Comparison of ENCODE assay signal across 17 mouse cellular contexts in the genomic region with DNA sequence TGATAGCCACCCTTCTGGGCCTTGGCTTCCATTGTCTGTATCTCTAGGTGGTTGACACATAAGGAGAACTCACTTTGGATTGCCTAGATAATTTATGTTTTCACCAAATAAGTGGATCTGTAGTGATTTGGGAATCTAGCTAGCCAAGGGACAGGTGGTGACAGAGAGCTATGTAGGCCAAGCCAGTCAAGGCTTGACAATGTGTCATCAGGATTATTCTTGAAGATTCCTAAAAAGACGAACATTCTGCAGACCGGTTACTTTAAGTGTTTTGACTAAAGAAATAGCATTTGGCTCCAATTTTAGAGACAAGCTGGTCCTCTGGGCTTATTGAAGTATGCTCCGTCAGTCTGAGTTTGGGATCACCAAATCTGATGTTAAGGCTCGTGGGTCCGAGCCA.
"Had no signal": no experiment of that assay in that cellular context is flagged by ENCODE, and none has a peak within 500 bp of the region (broad histone marks: within the 10 kb centered on the region; RNA-seq: fewer than 3 reads in every experiment).

No protein-coding gene starts in this region.

- H3K27me3 ChIP-seq: midbrain, embryonic 12.5 days; midbrain, embryonic 15.5 days; neural tube, embryonic 13.5 days; neural tube, embryonic 15.5 days had no signal

- H3K4me3 ChIP-seq: midbrain, embryonic 12.5 days; midbrain, embryonic 15.5 days; myocyte; neural tube, embryonic 13.5 days; neural tube, embryonic 15.5 days had no signal

- ATAC-seq: midbrain, embryonic 15.5 days had no signal

- H3K9me3 ChIP-seq: midbrain, embryonic 12.5 days; midbrain, embryonic 15.5 days; neural tube, embryonic 13.5 days; neural tube, embryonic 15.5 days had no signal

- H3K36me3 ChIP-seq: midbrain, embryonic 12.5 days; midbrain, embryonic 15.5 days; neural tube, embryonic 13.5 days; neural tube, embryonic 15.5 days had no signal

- H3K4me1 ChIP-seq: midbrain, embryonic 15.5 days; neural tube, embryonic 15.5 days had no signal

- DNase-seq: lung, adult 18-20 months; lung, postnatal 10 days; lung, postnatal 4 days; retina, postnatal 1 day; right cerebral cortex, adult 18-20 months; right cerebral cortex, postnatal 25 days; right cerebral cortex, postnatal 4 days; spleen, adult 18-20 months; thymus, adult 18-20 months; thymus, postnatal 14 days; thymus, postnatal 36 days had no signal

- H3K27ac ChIP-seq: midbrain, embryonic 12.5 days; midbrain, embryonic 15.5 days; neural tube, embryonic 13.5 days; neural tube, embryonic 15.5 days had no signal

- H3K9ac ChIP-seq: lung, embryonic 14.5 days; midbrain, embryonic 12.5 days; midbrain, embryonic 15.5 days; neural tube, embryonic 13.5 days; neural tube, embryonic 15.5 days had no signal

- H3K4me2 ChIP-seq: lung, embryonic 14.5 days; midbrain, embryonic 12.5 days; midbrain, embryonic 15.5 days; neural tube, embryonic 13.5 days; neural tube, embryonic 15.5 days had no signal
